Mouse (Mus musculus): ENCODE measurements around the gene Hnf4a. TPM values are rescaled to one million over a fixed set of nuclear protein-coding genes. Genes with fewer than 3 reads are reported as not detected.
"Not testable (repeated sequence)": the region's sequence is repeated elsewhere in the genome, so short reads cannot be mapped to it uniquely, and the experiment has no call there.

Gene Hnf4a
- polyA plus RNA-seq, 1 experiment = 354 TPM

DNA sequence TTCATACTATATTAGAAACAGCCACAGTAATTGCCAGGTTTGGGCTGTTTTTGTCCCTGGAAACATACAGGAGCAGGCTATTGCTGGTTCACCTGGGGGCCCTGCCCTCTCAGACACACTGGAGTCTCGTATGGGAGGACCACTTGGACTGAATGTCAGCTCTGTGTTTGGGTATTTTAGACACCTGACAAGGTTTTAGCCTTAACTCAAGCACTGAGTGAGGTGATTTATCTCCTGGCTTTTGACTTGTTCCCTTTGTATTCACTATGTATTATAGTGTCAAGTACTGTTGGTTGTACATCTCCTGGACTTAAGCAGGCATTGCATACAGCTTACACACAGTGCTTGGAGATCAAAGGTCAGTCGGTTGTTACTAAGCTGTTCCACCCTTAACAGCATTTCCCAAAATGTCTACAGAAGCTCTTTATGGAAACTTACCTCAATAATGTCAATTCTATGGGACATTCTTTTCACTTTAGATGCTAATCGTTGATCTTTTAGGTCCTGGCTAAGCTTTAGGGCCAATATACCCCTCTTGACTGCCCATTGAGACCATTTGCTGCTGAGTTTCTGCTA lies 110.1 kb downstream of the Hnf4a start:
- H3K4me3 ChIP-seq (ENCODE audit: insufficient read depth, low read depth, low read length) = no peak overlapping the region
- 76% methylated on average over 3 of the region's 3 CpGs for WGBS
- no peak overlapping the region for H3K27ac ChIP-seq (ENCODE audit: insufficient read depth, low read depth, low read length)
- no peaks in the 10 kb centered on the region for H3K4me1 ChIP-seq (ENCODE audit: control insufficient read depth, insufficient read depth, low read length)
- peaks cover 16% of the 10 kb centered on the region for H3K36me3 ChIP-seq (ENCODE audit: control insufficient read depth, insufficient read depth, low read length)
- no peak for TF ChIP-seq POLR2A (IDR thresholded peaks at IDR 0.05; ENCODE audit: low read depth, low read length)
- TF ChIP-seq CTCF (conservative IDR thresholded peaks at IDR 0.05; ENCODE audit: insufficient read depth, insufficient read length, low read depth, low read length) = no peak
- DNase-seq = no peak
- no peaks in the 10 kb centered on the region for H3K27me3 ChIP-seq (replicated peaks; ENCODE audit: control insufficient read depth, insufficient read depth, low read length)

- TF ChIP-seq CTCF (conservative IDR thresholded peaks at IDR 0.05; ENCODE audit: insufficient read depth, insufficient read length, low read depth, low read length) (no peak), POLR2A (IDR thresholded peaks at IDR 0.05; ENCODE audit: low read depth, low read length) (no peak)
- 87% methylated on average over 3 of the region's 3 CpGs for WGBS
- Histone ChIP-seq H3K4me3 (ENCODE audit: insufficient read depth, low read depth, low read length) (no peak overlapping the region), H3K4me1 (ENCODE audit: control insufficient read depth, insufficient read depth, low read length) (no peaks in the 10 kb centered on the region), H3K27ac (ENCODE audit: insufficient read depth, low read depth, low read length) (no peak overlapping the region), H3K27me3 (replicated peaks; ENCODE audit: control insufficient read depth, insufficient read depth, low read length) (no peaks in the 10 kb centered on the region), H3K36me3 (ENCODE audit: control insufficient read depth, insufficient read depth, low read length) (peaks cover 16% of the 10 kb centered on the region)
- DNase-seq = no peak
These were observed 110.7 kb downstream of the Hnf4a start for GRCm38 (mm10) chr2:163617232-163617863.

DNA sequence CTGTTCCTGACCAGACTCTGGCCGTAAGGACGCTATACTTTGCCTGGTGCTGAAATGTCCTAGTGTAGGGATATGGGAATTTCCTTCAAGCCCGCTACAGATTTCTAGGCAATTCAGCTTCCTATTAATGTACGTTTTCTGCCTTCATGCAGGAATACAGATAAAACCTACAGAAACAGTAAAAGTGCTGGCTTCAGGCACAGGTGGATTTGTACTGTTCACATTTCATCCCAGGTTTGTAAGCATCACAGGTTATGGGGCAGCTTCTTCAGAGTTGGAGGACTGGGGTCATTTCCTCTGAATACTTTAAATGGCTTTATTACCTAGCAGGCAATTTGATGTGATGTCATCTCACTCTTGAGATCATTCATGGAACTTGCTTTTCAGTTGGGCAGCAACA lies 111.3 kb downstream of the Hnf4a start:
- 95% methylated on average over 4 of the region's 4 CpGs for WGBS
- TF ChIP-seq POLR2A (IDR thresholded peaks at IDR 0.05; ENCODE audit: low read depth, low read length) = no peak
- no peak for TF ChIP-seq CTCF (conservative IDR thresholded peaks at IDR 0.05; ENCODE audit: insufficient read depth, insufficient read length, low read depth, low read length)
- peaks cover 16% of the 10 kb centered on the region for H3K36me3 ChIP-seq (ENCODE audit: control insufficient read depth, insufficient read depth, low read length)

GRCm38 (mm10) chr2:163620451-163620850 lies 113.8 kb downstream of the Hnf4a start:
- no peak overlapping the region for H3K4me3 ChIP-seq (ENCODE audit: insufficient read depth, low read depth, low read length)
- H3K36me3 ChIP-seq (ENCODE audit: control insufficient read depth, insufficient read depth, low read length) = peaks cover 23% of the 10 kb centered on the region
- no peak for TF ChIP-seq CTCF (conservative IDR thresholded peaks at IDR 0.05; ENCODE audit: insufficient read depth, insufficient read length, low read depth, low read length)
- no peak for TF ChIP-seq POLR2A (IDR thresholded peaks at IDR 0.05; ENCODE audit: low read depth, low read length)
- no peak overlapping the region for H3K27ac ChIP-seq (ENCODE audit: insufficient read depth, low read depth, low read length)
- H3K27me3 ChIP-seq (replicated peaks; ENCODE audit: control insufficient read depth, insufficient read depth, low read length) = no peaks in the 10 kb centered on the region
- 83% methylated on average over 8 of the region's 8 CpGs for WGBS
- DNase-seq = no peak
- no peaks in the 10 kb centered on the region for H3K4me1 ChIP-seq (ENCODE audit: control insufficient read depth, insufficient read depth, low read length)

More for the DNA sequence above, 111.3 kb downstream of the Hnf4a start:
- no peaks in the 10 kb centered on the region for H3K4me1 ChIP-seq (ENCODE audit: control insufficient read depth, insufficient read depth, low read length)
- no peak overlapping the region for H3K27ac ChIP-seq (ENCODE audit: insufficient read depth, low read depth, low read length)
- no peak overlapping the region for H3K4me3 ChIP-seq (ENCODE audit: insufficient read depth, low read depth, low read length)
- H3K27me3 ChIP-seq (replicated peaks; ENCODE audit: control insufficient read depth, insufficient read depth, low read length) = no peaks in the 10 kb centered on the region
- no peak for DNase-seq

DNA sequence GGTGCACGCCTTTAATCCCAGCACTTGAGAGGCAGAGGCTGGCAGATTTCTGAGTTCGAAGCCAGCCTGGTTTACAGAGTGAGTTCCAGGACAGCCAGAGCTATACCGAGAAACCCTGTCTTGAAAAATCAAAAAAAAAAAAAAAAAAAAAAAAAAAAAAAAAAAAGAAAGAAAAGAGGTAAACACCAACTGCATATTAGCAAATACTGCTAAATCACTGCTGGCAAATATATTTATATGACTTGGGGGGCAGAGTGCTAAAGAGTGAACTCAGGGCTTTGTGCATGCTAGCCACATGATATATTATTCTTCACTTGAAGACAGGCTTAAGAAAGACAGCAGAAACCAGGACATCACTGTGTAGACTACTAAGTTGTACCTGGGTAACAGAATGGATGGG lies 114.8 kb downstream of the Hnf4a start:
- not testable (repeated sequence) for DNase-seq; H3K27ac ChIP-seq (ENCODE audit: insufficient read depth, low read depth, low read length); H3K27me3 ChIP-seq (replicated peaks; ENCODE audit: control insufficient read depth, insufficient read depth, low read length); H3K4me1 ChIP-seq (ENCODE audit: control insufficient read depth, insufficient read depth, low read length); H3K4me3 ChIP-seq (ENCODE audit: insufficient read depth, low read depth, low read length)
- H3K36me3 ChIP-seq (ENCODE audit: control insufficient read depth, insufficient read depth, low read length) = peaks cover 28% of the 10 kb centered on the region
- 92% methylated on average over 3 of the region's 3 CpGs for WGBS

Other genes starting within 250 kb of the Hnf4a start
- gene Jph2, start 108.8 kb upstream of the Hnf4a start, polyA plus RNA-seq (2012; rRNA removed) = 3.1 and 3.8 TPM in 2 replicates
- gene Oser1, start 82.1 kb upstream of the Hnf4a start, polyA plus RNA-seq (2012; rRNA removed) = 11.5 and 13.9 TPM in 2 replicates
- 0.31 and 0.38 TPM in 2 replicates for gene Gdap1l1, start 68.3 kb upstream of the Hnf4a start, polyA plus RNA-seq (2012; rRNA removed)
- gene Fitm2, start 34.2 kb upstream of the Hnf4a start, polyA plus RNA-seq (2012; rRNA removed) = 19.9 and 21.9 TPM in 2 replicates
- 3.6 and 4.6 TPM in 2 replicates for gene R3hdml, start 14.5 kb upstream of the Hnf4a start, polyA plus RNA-seq (2012; rRNA removed)
- 11.3 and 12.0 TPM in 2 replicates for gene Ttpal, start 95.5 kb downstream of the Hnf4a start, polyA plus RNA-seq (2012; rRNA removed)
- gene Serinc3, start 138.3 kb downstream of the Hnf4a start, polyA plus RNA-seq (2012; rRNA removed) = 340 and 357 TPM in 2 replicates
- 100 and 107 TPM in 2 replicates for gene Pkig, start 151.6 kb downstream of the Hnf4a start, polyA plus RNA-seq (2012; rRNA removed)
- 1.8 and 2.4 TPM in 2 replicates for gene Ada, start 243.4 kb downstream of the Hnf4a start, polyA plus RNA-seq (2012; rRNA removed)

Measured in kidney, adult 2 months (tissue).